Mouse (Mus musculus) naive thymus-derived CD4-positive, alpha-beta T cell, adult 5 months (primary cell): ENCODE measurements around the gene Fbxo10. TPM values are rescaled to one million over a fixed set of nuclear protein-coding genes. Genes with fewer than 3 reads are reported as not detected.

ENCODE experiments used
- polyA plus RNA-seq: library from polyadenylated mRNA; unstranded; fragments of 100-300 nt; shearing (Covaris generic); gene quantifications from one replicate; pipeline ENCODE4 v1.2.1, GENCODE M21; 2017

Gene Fbxo10
- polyA plus RNA-seq: 3.9 TPM

GRCm38 (mm10) chr4:45084021-45084894 is at the start of gene Fbxo10:
Gene Fbxo10, minus strand, starts transcription at chr4:45084604.

DNA sequence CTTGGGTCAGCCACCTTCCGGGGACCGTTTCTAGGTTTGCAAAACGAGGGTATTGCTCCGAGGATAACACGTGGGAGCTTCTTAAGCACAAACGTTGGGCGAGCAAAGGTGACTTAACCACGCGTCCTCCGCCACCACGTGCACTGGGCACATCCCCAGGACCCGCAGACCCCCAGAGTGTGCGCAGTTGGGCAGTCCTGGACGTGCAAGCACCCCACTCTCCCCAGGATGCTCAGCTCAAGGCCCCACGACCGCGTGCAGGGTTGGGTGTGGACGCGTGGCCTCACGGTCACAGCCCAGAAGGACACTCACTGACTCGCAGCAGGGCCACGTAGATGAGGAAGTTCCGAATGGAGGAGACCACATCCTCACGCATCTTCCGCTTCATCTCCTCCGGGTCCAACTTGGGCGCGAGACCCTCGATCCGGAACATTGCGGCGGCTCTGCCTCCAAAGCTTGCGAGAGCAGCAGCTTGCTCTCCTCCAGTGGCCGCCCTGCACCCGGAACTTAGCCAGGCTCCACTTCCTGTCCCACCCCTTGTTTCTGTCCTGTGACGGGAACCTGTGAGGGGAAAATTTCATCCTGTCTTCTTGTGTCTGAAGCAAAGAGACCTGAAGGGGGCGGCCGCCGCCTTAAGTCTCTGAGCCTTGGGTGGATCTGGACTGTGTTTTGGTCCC is 23.3 kb upstream of the Fbxo10 start, which contains the start of gene Tomm5:
Gene Tomm5, minus strand, starts transcription at position 514 of the 677 bp plus-strand sequence.

DNA sequence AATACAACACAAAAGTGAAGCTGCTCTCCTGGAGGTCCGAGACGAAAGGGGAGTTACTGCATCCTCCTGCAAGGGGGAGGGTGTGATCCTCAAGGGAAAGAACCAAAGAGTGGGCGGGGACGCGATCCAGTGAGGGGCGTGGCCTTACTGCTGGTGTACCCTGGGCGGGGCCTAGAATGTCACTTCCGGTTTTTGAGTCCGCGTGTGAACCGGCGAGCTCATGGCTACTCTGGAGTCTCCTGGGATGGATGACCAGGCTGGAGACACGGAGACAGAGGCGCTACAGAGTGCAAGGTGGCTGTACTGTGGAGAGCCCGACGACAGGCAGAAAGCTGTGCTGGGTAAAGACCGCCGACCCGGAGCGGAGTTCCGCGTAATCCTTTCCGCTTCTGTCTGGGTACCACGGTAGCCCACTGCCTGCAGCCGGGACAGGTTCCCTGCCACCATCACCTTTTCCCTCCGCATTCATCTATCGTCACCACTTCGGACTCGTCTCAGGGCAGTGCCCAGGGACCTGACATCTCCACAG is 65.9 kb downstream of the Fbxo10 start, which contains the start of gene Polr1e:
Gene Polr1e, plus strand, starts transcription at position 132 of the 529 bp plus-strand sequence.

GRCm38 (mm10) chr4:45012105-45012975 is 72.1 kb downstream of the Fbxo10 start, which contains the start of gene Zbtb5:
Gene Zbtb5, minus strand, starts transcription at chr4:45012412.

Other genes with a start within 250 kb of the Fbxo10 start
- 18.1 TPM for gene Grhpr, start 103.2 kb downstream of the Fbxo10 start, polyA plus RNA-seq
- 10.2 TPM for gene Zbtb5, start 72.2 kb downstream of the Fbxo10 start, polyA plus RNA-seq
- gene Polr1e, start 66.0 kb downstream of the Fbxo10 start, polyA plus RNA-seq: 41.3 TPM
- gene Tomm5, start 23.5 kb upstream of the Fbxo10 start, polyA plus RNA-seq: 92.6 TPM
- gene Frmpd1, start 100.3 kb upstream of the Fbxo10 start, polyA plus RNA-seq: not detected
- 13.4 TPM for gene Trmt10b, start 212.5 kb upstream of the Fbxo10 start, polyA plus RNA-seq